Mouse (Mus musculus): Measurements from ENCODE around the gene Oit1. TPM values are rescaled to one million over a fixed set of nuclear protein-coding genes. Genes with fewer than 3 reads are reported as not detected.
A peak's percentile ranks its signal among the peaks of the same experiment; 100 is the strongest.

Oit1 gene
- polyA plus RNA-seq, 1 experiment from 2014 or later, result 0.22 TPM

DNA sequence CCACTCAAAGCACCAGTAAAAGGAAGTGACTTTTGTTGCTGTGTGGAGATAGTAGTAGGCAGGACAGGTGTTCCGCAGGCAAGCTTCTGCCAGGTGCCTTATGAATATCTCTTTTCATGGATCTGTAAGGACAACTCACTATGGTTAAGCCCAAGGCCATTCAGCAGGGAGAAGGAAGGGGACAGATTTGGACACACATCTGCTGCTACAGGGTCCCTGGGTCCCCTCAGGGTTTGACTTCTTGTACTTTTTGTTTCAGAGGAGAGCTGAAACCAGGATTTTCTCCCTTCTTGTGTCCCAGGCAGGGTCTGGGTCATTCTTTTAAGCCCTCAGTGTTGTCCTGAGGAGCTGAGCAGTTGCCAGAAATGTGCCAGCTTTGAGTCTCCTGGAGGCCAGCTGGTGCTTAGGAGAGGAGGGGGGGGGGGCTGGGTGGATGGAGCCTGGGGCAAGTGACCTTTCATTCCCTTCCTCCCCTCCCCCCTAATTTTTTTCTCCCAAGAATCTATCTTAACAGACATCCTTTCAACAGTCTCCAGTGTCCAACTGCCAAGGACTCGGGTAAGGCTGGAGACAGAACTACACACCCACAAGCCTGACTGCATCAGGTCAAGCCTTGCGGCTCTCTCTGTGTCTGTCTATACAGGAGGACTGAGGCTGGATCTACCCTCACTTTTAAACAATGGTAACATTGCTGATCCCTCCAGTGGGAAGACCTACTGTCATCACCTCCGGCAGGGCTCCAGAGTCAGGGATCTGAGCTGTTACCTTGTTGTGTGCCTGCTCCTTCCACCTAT, 10.6 kb downstream of the Oit1 start:
- Histone ChIP-seq H3K36me3 (no peaks in the 10 kb centered on the region), H3K4me2 (no peak overlapping the region), H3K9ac (no peak overlapping the region), H3K27me3 (no peaks in the 10 kb centered on the region), H3K4me3 (no peak overlapping the region), H3K9me3 (no peaks in the 10 kb centered on the region), H3K4me1 (peaks cover 10% of the 10 kb centered on the region), H3K27ac (no peak overlapping the region)
- 12% methylated on average over 4 of the region's 4 CpGs for WGBS
- no peak for ATAC-seq (ENCODE audit: insufficient number of reproducible peaks, insufficient read depth, low FRiP score, low TSS enrichment, low read depth)

DNA sequence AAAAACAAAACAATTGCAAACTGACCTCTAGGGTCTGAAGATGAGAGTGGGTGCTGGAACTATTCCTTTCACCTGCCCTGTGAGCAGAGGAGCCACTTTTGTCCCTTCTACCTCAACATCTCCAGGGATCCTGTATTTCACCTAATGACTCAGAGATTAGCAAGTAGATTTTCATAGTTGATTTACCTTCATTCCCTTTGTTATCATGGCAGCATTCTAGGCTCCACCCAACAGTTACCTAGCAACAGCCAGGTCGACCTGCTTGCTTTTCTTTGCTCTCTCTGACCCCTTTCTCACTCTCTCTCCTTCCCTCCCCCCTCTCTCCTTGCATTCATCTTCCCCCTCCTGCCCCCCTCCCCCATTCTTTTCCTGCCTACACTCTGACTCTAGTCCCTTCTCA, 11.4 kb downstream of the Oit1 start:
- no peak for ATAC-seq (ENCODE audit: insufficient number of reproducible peaks, insufficient read depth, low FRiP score, low TSS enrichment, low read depth)
- H3K27me3 ChIP-seq, result no peaks in the 10 kb centered on the region
- no peaks in the 10 kb centered on the region for H3K9me3 ChIP-seq
- no peak overlapping the region for H3K4me2 ChIP-seq
- H3K27ac ChIP-seq, result no peak overlapping the region
- peaks cover 17% of the 10 kb centered on the region for H3K4me1 ChIP-seq
- 0% methylated on average over 1 of the region's 1 CpGs for WGBS
- H3K4me3 ChIP-seq, result no peak overlapping the region
- no peaks in the 10 kb centered on the region for H3K36me3 ChIP-seq
- H3K9ac ChIP-seq, result no peak overlapping the region

DNA sequence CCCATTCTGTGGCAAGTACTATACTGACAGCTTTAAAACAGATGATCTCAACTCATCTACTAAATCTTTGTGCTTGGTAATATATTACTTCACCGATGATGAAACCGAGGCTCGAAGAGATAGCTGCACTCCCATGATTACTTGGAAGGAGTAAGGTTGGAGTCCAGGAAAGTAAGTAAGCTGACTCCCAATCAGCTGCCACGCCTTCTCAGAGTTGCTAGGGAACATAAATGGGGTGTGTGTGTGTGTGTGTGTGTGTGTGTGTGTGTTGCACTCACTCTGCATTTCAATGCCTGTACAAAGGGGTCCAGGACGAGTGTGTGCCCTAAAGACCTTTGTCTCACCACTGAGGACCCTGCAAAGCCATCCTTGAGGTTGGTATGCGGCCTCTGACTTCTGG, 12.7 kb downstream of the Oit1 start:
- ATAC-seq (ENCODE audit: insufficient number of reproducible peaks, insufficient read depth, low FRiP score, low TSS enrichment, low read depth), result no peak
- H3K4me2 ChIP-seq, result no peak overlapping the region
- no peaks in the 10 kb centered on the region for H3K27me3 ChIP-seq
- WGBS, result 68% methylated on average over 6 of the region's 6 CpGs
- no peaks in the 10 kb centered on the region for H3K36me3 ChIP-seq
- no peak overlapping the region for H3K27ac ChIP-seq
- H3K4me1 ChIP-seq, result peaks cover 20% of the 10 kb centered on the region
- H3K4me3 ChIP-seq, result no peak overlapping the region
- H3K9ac ChIP-seq, result no peak overlapping the region
- no peaks in the 10 kb centered on the region for H3K9me3 ChIP-seq

DNA sequence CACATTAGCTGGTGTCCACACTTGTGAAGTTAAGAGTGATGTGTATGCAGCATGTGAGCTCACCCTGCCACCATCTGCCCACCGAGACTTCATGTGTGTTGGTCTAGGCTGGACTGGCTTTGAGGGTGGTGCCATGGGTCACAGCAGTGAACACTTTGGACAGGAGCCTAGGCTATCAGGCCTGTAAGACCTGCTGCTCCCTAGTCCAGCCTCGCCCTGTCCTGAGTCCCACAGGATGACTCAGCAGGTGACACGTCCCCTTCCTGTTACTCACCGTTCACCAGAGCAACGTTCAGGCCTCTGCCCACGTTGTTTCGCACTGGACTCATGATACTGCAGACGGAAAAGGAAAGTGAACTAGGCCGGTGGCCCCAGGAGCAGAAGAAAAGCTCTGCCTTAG, 21.7 kb downstream of the Oit1 start:
- H3K27me3 ChIP-seq, result no peaks in the 10 kb centered on the region
- H3K9me3 ChIP-seq, result no peaks in the 10 kb centered on the region
- no peak overlapping the region for H3K9ac ChIP-seq
- 85% methylated on average over 9 of the region's 9 CpGs for WGBS
- H3K4me3 ChIP-seq, result no peak overlapping the region
- H3K27ac ChIP-seq, result no peak overlapping the region
- H3K4me2 ChIP-seq, result no peak overlapping the region
- H3K36me3 ChIP-seq, result no peaks in the 10 kb centered on the region
- ATAC-seq (ENCODE audit: insufficient number of reproducible peaks, insufficient read depth, low FRiP score, low TSS enrichment, low read depth), result no peak
- H3K4me1 ChIP-seq, result peaks cover 9% of the 10 kb centered on the region; the same call in 1 of the 2 replicates

DNA sequence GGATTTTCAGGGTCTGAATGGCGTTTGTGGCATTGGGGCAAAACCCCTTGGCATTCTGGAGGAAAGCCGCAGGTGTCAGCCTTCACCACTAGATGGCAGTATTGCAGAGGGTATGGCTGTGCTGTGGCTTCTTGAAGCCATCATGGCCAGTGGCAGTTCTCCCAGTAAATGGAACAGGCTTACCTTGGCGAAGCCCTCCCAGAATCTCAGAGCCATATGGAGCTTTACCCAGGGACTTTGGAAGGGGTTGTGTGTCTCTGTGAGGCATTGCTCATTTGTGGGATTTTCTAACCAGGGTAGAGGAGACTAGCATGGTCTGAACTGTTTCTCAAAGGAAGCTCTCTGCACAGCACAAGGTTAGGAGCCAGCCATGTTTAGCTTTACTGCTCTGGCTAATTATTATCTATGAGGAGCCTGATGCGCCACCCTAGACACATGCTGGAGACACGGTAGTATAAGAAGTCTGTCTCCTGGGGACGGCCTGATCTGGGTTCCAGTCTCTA, 22.5 kb downstream of the Oit1 start:
- 35% methylated on average over 6 of the region's 6 CpGs for WGBS
- no peak overlapping the region for H3K4me3 ChIP-seq
- ATAC-seq (ENCODE audit: insufficient number of reproducible peaks, insufficient read depth, low FRiP score, low TSS enrichment, low read depth), result no peak
- no peaks in the 10 kb centered on the region for H3K36me3 ChIP-seq
- no peak overlapping the region for H3K9ac ChIP-seq
- no peak overlapping the region for H3K4me2 ChIP-seq
- no peak overlapping the region for H3K27ac ChIP-seq
- H3K27me3 ChIP-seq, result no peaks in the 10 kb centered on the region
- H3K9me3 ChIP-seq, result no peaks in the 10 kb centered on the region
- peaks cover 8% of the 10 kb centered on the region; the same call in 1 of the 2 replicates for H3K4me1 ChIP-seq

DNA sequence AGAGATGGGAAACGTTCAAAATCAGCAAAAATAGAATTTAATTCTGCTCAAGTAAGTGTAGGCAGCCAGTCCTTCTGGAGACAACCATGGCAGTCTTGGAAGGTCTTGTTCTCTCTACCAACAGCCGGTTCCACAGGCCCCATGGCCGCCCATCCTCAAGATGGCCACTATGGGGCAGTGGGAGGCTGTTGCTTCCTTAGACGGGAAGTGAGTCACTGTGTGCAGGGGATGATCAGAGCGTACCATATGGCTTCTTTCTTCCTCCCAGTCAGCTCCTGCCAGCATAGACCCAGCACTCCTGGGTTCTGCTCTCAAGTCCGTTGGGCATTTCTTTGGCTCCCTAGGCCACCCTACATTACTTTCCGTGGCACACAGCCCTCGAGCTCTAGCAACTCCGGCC, 29.6 kb downstream of the Oit1 start:
- ATAC-seq (ENCODE audit: insufficient number of reproducible peaks, insufficient read depth, low FRiP score, low TSS enrichment, low read depth), result no peak
- Histone ChIP-seq H3K9ac (no peak overlapping the region), H3K4me3 (no peak overlapping the region), H3K36me3 (no peaks in the 10 kb centered on the region), H3K9me3 (no peaks in the 10 kb centered on the region), H3K4me1 (no peaks in the 10 kb centered on the region), H3K27ac (no peak overlapping the region), H3K4me2 (no peak overlapping the region), H3K27me3 (no peaks in the 10 kb centered on the region)
- 74% methylated on average over 9 of the region's 9 CpGs for WGBS

DNA sequence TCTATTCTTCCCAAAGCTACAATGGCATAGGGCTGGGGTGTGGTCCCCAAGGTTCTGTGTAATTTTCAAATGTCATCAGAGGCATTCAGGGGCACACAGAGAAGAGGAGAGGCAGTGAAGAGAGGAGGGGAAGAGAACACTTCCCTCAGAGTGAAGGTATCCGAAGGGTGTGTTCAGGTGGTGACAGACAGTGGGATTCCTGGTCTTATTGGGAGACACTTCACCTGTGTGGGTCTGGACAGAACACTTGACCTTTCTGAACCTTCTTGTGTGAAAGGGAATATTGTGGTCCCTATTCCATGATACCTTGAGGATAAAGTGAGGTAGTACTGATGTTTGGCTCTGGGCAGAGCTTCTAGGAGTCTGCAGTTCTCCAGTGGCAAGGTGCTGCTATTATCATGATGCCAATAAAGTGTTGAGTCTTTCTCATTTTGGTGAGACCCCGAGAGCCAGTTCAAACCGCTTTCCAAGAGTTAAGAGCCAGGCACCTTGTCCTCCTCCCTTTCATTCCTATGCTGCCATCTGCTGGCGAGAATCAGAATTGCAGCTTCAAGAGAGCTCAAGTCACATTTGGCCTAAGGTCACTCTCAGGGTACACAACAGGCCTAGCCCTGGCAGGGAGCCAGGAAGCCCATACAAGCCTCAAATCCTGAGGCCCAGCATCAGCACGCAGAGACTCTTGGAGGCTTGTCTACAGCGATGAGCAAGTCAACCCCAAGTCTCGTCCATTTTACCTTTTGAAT, 32.1 kb downstream of the Oit1 start:
- no peaks in the 10 kb centered on the region for H3K9me3 ChIP-seq
- ATAC-seq (ENCODE audit: insufficient number of reproducible peaks, insufficient read depth, low FRiP score, low TSS enrichment, low read depth), result no peak
- H3K27ac ChIP-seq, result no peak overlapping the region
- no peaks in the 10 kb centered on the region for H3K27me3 ChIP-seq
- 16% methylated on average over 7 of the region's 7 CpGs for WGBS
- H3K36me3 ChIP-seq, result no peaks in the 10 kb centered on the region
- H3K9ac ChIP-seq, result no peak overlapping the region
- no peak overlapping the region for H3K4me3 ChIP-seq
- H3K4me2 ChIP-seq, result no peak overlapping the region
- H3K4me1 ChIP-seq, result no peaks in the 10 kb centered on the region

DNA sequence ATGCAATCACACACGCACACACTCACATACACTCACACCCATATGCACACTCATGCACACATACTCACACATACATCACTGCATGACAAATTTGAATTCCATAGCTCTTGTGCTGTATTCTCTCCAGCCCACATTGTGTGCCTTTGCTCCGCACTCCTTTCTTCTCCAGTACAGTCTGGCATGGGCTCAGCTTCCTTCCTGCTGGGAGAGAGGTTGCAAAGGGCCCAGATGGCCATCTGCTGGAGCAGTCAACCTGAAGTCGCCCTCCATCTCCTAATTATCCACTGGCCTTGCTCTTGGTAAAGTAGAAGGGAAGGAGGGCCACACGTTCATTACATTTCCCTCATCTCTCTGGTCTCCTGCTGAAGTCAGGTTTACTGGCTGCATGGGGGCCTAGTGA, 33.0 kb downstream of the Oit1 start:
- H3K4me3 ChIP-seq, result no peak overlapping the region
- no peak overlapping the region for H3K9ac ChIP-seq
- H3K4me2 ChIP-seq, result no peak overlapping the region
- no peaks in the 10 kb centered on the region for H3K27me3 ChIP-seq
- WGBS, result 71% methylated on average over 4 of the region's 4 CpGs
- H3K36me3 ChIP-seq, result no peaks in the 10 kb centered on the region
- H3K27ac ChIP-seq, result no peak overlapping the region
- no peaks in the 10 kb centered on the region for H3K4me1 ChIP-seq
- ATAC-seq (ENCODE audit: insufficient number of reproducible peaks, insufficient read depth, low FRiP score, low TSS enrichment, low read depth), result no peak
- no peaks in the 10 kb centered on the region for H3K9me3 ChIP-seq

DNA sequence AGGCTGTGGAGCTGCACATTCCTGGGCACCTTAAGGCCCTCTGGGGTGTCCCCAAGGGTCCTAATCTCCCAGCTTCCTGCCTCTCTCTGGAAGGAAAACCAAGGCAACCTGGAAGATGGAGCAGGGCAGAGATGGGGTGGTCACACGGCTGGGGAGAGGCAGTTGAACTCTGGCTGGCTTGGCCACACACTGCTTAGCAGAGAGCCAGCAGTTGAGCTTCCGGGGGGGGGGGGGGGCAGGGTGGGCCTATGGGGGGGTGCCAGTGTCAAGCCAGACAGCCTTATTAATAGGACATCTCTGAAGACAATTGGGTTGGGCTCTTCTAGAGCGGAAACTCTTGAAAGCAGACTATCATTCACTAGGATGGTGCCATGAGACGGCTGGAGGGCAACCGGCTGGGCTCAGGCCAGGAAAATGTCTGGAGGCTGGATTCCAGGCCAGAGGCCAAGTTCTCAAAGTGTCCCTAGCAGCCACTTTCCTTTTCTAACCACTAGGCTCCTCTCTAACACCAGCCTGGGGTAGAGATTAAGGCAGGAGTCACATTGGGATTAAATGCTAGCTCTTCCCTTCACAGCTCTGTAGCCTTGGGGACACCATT, 35.9 kb downstream of the Oit1 start:
- Histone ChIP-seq H3K4me1 (no peaks in the 10 kb centered on the region), H3K4me2 (no peak overlapping the region), H3K9me3 (no peaks in the 10 kb centered on the region), H3K9ac (no peak overlapping the region), H3K27me3 (no peaks in the 10 kb centered on the region), H3K27ac (no peak overlapping the region), H3K4me3 (no peak overlapping the region), H3K36me3 (no peaks in the 10 kb centered on the region)
- WGBS, result 75% methylated on average over 4 of the region's 5 CpGs
- ATAC-seq (ENCODE audit: insufficient number of reproducible peaks, insufficient read depth, low FRiP score, low TSS enrichment, low read depth), result no peak

DNA sequence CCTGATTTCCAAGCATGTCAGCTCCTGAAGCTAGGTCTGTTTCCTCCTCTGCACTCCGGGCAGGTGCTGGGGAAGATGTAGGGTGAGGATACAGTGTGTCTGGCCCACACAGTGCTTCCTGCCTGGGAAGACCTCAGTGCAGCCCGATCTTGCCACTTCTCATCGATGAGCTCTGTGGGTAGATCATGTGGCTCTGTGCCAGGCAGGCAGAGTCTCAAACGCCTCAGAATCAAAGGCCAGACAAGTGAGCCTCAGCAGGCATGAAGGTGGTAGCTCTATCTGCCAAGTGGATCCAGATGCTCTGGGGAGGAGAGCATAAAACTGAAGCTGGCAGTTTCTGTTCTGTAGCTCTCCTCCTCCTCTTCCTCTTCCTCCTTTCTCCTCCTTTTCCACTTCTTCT, 38.3 kb downstream of the Oit1 start:
- H3K27ac ChIP-seq, result no peak overlapping the region
- no peaks in the 10 kb centered on the region for H3K36me3 ChIP-seq
- H3K4me3 ChIP-seq, result no peak overlapping the region
- H3K27me3 ChIP-seq, result no peaks in the 10 kb centered on the region
- no peak for ATAC-seq (ENCODE audit: insufficient number of reproducible peaks, insufficient read depth, low FRiP score, low TSS enrichment, low read depth)
- H3K9ac ChIP-seq, result no peak overlapping the region
- H3K9me3 ChIP-seq, result no peaks in the 10 kb centered on the region
- 66% methylated on average over 4 of the region's 4 CpGs for WGBS
- H3K4me2 ChIP-seq, result no peak overlapping the region
- peaks cover 9% of the 10 kb centered on the region for H3K4me1 ChIP-seq

DNA sequence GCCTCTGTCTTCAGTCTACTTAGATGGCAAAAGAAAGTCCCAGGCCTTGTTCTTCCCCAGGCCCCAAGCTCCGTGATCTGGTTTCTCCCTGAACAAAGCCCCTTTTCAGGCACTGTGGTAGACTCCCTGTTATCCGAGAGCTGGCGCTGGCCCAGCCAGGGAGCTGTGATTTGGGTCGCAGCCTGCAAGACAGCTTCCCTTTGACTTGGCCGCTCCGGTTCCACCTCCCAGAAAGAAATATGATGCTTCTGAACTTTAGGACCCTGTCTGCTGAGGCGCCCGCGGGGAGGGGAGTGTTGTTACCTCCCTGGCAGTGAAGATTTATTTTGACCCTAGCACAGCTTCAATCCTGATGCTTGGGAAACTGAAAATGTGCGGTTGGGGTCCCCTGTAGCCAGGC, 42.6 kb downstream of the Oit1 start:
- H3K36me3 ChIP-seq, result no peaks in the 10 kb centered on the region
- H3K4me1 ChIP-seq, result peaks cover 26% of the 10 kb centered on the region
- 10% methylated on average over 10 of the region's 10 CpGs for WGBS
- no peak overlapping the region for H3K9ac ChIP-seq
- H3K27me3 ChIP-seq, result no peaks in the 10 kb centered on the region
- peak; percentile 34; the same call in 1 of the 2 replicates for ATAC-seq (ENCODE audit: insufficient number of reproducible peaks, insufficient read depth, low FRiP score, low TSS enrichment, low read depth)
- H3K4me3 ChIP-seq, result no peak overlapping the region
- H3K4me2 ChIP-seq, result no peak overlapping the region
- H3K9me3 ChIP-seq, result no peaks in the 10 kb centered on the region
- H3K27ac ChIP-seq, result peak overlapping the region; percentile 69

DNA sequence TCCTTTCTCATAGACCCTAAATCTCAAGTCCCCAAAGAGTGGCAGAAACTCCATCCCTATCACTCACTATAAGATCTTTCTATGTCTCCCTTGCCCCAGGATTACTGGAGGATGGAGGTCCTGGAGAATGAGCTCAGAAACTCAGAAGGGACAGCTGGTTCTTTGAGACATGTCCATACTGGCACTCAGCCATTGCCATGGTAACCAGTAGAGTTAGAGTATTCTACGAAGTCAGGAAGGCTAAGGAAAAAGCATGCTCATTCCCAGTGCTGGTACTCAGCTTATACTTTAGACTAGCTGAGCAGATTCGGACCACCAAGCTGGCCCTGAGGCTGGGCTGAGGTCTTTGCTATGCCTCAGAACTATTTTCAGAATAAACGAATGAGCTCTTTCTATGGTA, 44.0 kb downstream of the Oit1 start:
- Histone ChIP-seq H3K4me2 (no peak overlapping the region), H3K27ac (no peak overlapping the region), H3K4me3 (no peak overlapping the region), H3K4me1 (peaks cover 26% of the 10 kb centered on the region), H3K36me3 (no peaks in the 10 kb centered on the region), H3K9ac (no peak overlapping the region), H3K27me3 (no peaks in the 10 kb centered on the region), H3K9me3 (no peaks in the 10 kb centered on the region)
- 81% methylated on average over 3 of the region's 3 CpGs for WGBS
- no peak for ATAC-seq (ENCODE audit: insufficient number of reproducible peaks, insufficient read depth, low FRiP score, low TSS enrichment, low read depth)
